Mouse (Mus musculus): ENCODE measurements around the gene Grm5.

Gene Grm5

GRCm38 (mm10) chr7:88159542-88160241, 575.7 kb downstream of the Grm5 start:
- no peak for DNase-seq (ENCODE audit: low spot score in 2 of 2)

- DNase-seq (ENCODE audit: low spot score in 2 of 2): no peak
Measured at GRCm38 (mm10) chr7:88161586-88161985, 577.6 kb downstream of the Grm5 start.

All from frontal cortex, postnatal 10 days (tissue).